Mouse (Mus musculus) left cerebral cortex, adult 8-10 months (tissue): ENCODE data around the gene Cyp4a12a. TPM values are rescaled to one million over a fixed set of nuclear protein-coding genes. Genes with fewer than 3 reads are reported as not detected.
"Not testable (repeated sequence)": the region's sequence is repeated elsewhere in the genome, so short reads cannot be mapped to it uniquely, and the experiment has no call there.

ENCODE experiments used
- DNase-seq, 2 experiments: peaks; one replicate each; pipeline ENCODE4 v3.0.0; 2022; ENCODE audit warnings: low spot score in 2 of 2
- total RNA-seq, 4 experiments: library from RNA; stranded (reverse); gene quantifications; 2 replicates each; pipeline ENCODE4 v1.2.4; 2022

Gene Cyp4a12a
- not detected for total RNA-seq

- DNase-seq, result not testable (repeated sequence)
Measured at GRCm38 (mm10) chr4:115298746-115299145, at the start of gene Cyp4a12a. Cyp4a12a (plus strand) TSS chr4:115299046.

- not testable (repeated sequence) for DNase-seq
Measured at GRCm38 (mm10) chr4:115264687-115265569, 33.9 kb upstream of the Cyp4a12a start.

DNA sequence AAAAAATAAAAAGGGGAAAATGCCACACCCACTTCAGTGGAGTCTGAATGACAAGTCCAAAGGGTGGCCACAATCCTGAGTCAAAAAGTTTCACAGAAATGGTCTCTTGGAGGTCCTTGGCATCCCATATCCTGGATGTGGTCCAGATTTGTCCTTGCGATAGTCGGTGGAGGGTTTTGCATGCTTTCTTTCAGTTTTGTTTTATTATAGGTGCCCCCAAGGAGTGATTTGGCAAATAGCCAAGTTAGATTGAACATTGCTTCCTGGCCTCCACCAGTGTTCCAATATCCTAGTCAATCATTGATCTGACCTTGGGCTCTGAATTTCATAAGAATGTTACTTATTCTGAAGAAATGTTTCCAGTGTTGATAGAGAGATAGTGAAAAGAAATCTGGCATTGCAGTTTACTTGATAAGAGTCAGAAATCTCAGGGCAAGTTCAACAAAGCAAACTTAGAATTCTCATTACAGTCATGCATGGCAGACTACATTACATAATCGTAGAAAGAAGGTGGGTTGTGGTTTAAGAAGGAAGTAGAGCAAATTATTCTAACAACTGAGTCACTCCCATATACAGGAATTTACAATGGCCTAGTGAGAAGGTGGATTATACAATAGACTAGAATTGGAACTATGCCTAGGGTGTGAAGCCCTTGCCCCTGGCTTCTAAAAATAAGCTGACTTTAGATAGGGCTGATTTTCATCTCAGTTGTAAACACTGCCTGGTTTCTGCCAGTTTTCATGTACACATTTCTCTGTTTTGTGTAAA lies 20.4 kb upstream of the Cyp4a12a start:
- not testable (repeated sequence) for DNase-seq

DNA sequence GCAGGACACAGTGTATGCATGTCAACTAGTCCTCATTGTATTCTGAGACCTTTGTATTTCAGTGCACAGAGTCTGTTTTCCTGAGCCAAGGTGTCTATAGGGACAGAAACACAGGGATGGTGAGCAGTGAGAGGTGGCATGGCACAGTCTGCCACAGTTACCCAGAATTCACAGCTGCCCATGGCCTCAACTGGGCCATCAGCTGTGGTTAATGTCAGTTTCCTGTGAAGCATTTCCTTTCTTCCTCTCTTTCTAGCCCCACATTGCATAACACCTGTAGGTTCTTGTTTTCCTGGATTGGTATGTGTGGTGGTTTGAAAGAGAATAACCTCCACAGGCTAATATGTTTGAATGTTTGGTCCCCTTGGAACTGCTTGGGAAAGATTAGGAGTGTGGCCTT lies 18.5 kb upstream of the Cyp4a12a start:
- no peak for DNase-seq

DNA sequence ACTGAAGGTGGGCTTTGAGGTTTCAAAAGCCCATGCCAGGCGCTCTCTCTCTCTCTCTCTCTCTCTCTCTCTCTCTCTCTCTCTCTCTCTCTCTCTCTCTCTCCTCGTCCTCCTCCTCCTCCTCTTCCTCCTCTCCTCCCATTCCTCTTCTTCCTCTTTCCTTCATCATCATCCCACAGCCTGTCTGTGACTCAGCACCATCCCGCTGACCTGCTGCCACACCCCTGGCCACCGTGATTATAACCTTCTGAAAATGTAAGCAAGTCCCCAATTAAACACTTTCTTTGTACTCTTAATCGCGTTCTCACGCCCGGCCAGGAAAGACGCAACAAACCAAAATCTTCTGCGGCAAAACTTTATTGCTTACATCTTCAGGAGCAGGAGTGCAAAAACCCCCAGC lies 18.1 kb upstream of the Cyp4a12a start:
- DNase-seq, result not testable (repeated sequence)

DNA sequence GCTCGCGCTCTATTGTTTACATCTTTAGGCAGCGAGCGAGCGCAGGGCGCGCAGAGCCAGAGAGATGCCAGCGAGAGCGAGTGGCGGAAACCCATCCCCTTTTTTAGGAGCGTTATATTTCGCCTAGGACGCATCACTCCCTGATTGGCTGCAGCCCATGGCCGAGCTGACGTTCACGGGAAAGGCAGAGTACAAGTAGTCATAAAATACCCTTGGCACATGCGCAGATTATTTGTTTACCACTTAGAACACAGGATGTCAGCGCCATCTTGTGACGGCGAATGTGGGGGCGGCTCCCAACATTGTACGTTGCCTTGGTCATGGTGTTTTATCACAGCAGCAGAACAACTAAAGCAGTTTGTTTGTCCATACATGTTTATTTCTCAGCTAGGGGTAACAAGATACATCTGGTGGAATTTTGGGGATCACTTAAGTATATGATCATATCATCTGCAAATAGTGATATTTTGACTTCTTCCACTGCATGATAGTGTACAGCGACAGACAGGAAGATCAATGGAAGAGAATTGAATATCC lies 17.5 kb upstream of the Cyp4a12a start:
- DNase-seq, result not testable (repeated sequence)

- DNase-seq, result not testable (repeated sequence)
Measured at GRCm38 (mm10) chr4:115325722-115326121, 26.9 kb downstream of the Cyp4a12a start.

GRCm38 (mm10) chr4:115365624-115366023 lies 66.8 kb downstream of the Cyp4a12a start:
- DNase-seq, result not testable (repeated sequence)

GRCm38 (mm10) chr4:115368067-115368466 lies 69.2 kb downstream of the Cyp4a12a start:
- DNase-seq, result not testable (repeated sequence)

Other genes starting within 250 kb of the Cyp4a12a start
- gene Tal1, start 242.6 kb upstream of the Cyp4a12a start, total RNA-seq, result 1 to 10 TPM; 1.2 to 2.1 (median 1.9) TPM
- gene Pdzk1ip1, start 210.3 kb upstream of the Cyp4a12a start, total RNA-seq, result 1 to 10 TPM in 2 of 4 experiments, under 1 TPM in 1, not detected in 1; 0.63 to 1.2 (median 1.1) TPM
- gene Cyp4x1, start 164.8 kb upstream of the Cyp4a12a start, total RNA-seq, result 10 to 100 TPM; 11.7 to 14.8 (median 12.9) TPM
- not detected for gene Cyp4a29, start 57.0 kb upstream of the Cyp4a12a start, total RNA-seq
- under 1 TPM in 1 of 4 experiments, not detected in 3; 0.27 TPM for gene Cyp4a12b, start 112.6 kb downstream of the Cyp4a12a start, total RNA-seq
- gene Cyp4a30b, start 153.6 kb downstream of the Cyp4a12a start, total RNA-seq, result not detected
- gene Cyp4a14, start 197.1 kb downstream of the Cyp4a12a start, total RNA-seq, result not detected
- not detected for gene Cyp4a10, start 219.2 kb downstream of the Cyp4a12a start, total RNA-seq